In the genomic region with DNA sequence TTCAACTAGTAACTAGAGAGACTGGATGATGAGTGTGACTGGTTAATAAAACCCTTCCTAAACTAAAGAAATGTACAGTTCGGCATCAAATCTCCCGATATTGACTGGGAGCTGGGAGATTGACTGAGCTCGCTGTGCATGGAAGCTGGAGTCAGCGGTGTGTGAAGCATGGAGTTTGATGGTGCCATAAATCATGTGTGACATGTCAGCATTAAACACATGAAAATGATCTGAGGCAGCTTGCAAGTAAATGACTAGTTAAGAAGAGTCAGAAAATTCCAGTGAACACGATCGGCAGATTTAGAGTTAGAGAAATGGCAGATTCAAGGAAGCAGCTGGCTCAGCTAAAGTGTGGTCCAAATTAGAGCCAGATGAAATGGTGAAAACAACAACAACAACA, we compare ENCODE assay signal across 23 mouse cellular contexts.
DNase-seq lines count a peak whose midpoint lies in the region; ATAC-seq lines count a peak whose summit lies in the region.
"Had no signal": no experiment of that assay in that cellular context is flagged by ENCODE, and none has a peak within 500 bp of the region (broad histone marks: within the 10 kb centered on the region; RNA-seq: fewer than 3 reads in every experiment).

No protein-coding gene starts in this region.

- no peaks in the 10 kb centered on the region for H3K9me3 ChIP-seq in hindbrain, embryonic 11.5 days (ENCODE audit: control insufficient read depth, low read length)
- no peaks in the 10 kb centered on the region for H3K9me3 ChIP-seq in hindbrain, embryonic 12.5 days (replicated peaks)
- H3K9me3 ChIP-seq: forebrain, embryonic 15.5 days; limb, embryonic 12.5 days; midbrain, embryonic 10.5 days had no signal

- DNase-seq in hindbrain, embryonic 11.5 days (ENCODE audit: low spot score): peak; percentile 13
- peak; percentile 10 for DNase-seq in kidney, postnatal 14 days
- no peak for DNase-seq in kidney, postnatal 10 days
- DNase-seq in embryo, embryonic 11.5 days (ENCODE audit: low read depth, low spot score): peak; percentile 20
- DNase-seq in left cerebral cortex, adult 8-10 months (ENCODE audit: low spot score in 2 of 2): no peak
- DNase-seq in gastrocnemius, adult 18-20 months (ENCODE audit: low spot score): no peak
- DNase-seq: adrenal gland, postnatal 36 days; cerebellum, adult 11 months; cerebellum, adult 9-11 months; gastrocnemius, postnatal 14 days; heart, adult 2 months; liver, postnatal 0 days; retina, postnatal 1 day; right cerebral cortex, postnatal 25 days; spleen, adult 18-20 months had no signal

- no peak overlapping the region for H3K4me2 ChIP-seq in hindbrain, embryonic 11.5 days (replicated peaks; ENCODE audit: low read depth, low read length)
- H3K4me2 ChIP-seq in hindbrain, embryonic 12.5 days (replicated peaks): no peak overlapping the region
- H3K4me2 ChIP-seq: forebrain, embryonic 15.5 days; limb, embryonic 12.5 days; liver, embryonic 11.5 days had no signal

- ATAC-seq in hindbrain, embryonic 11.5 days (ENCODE audit: low FRiP score): no peak
- no peak for ATAC-seq in hindbrain, embryonic 12.5 days (ENCODE audit: low FRiP score)
- ATAC-seq: forebrain, embryonic 15.5 days; liver, postnatal 0 days; lung, postnatal 0 days; Patski had no signal

- H3K36me3 ChIP-seq in hindbrain, embryonic 11.5 days (ENCODE audit: control insufficient read depth, insufficient read depth, low read length): no peaks in the 10 kb centered on the region
- no peaks in the 10 kb centered on the region for H3K36me3 ChIP-seq in hindbrain, embryonic 12.5 days
- H3K36me3 ChIP-seq: forebrain, embryonic 15.5 days; limb, embryonic 12.5 days; midbrain, embryonic 10.5 days had no signal

- no peak overlapping the region for H3K9ac ChIP-seq in hindbrain, embryonic 11.5 days (ENCODE audit: low read depth, low read length)
- no peak overlapping the region for H3K9ac ChIP-seq in hindbrain, embryonic 12.5 days
- H3K9ac ChIP-seq: forebrain, embryonic 15.5 days; limb, embryonic 12.5 days; liver, postnatal 0 days had no signal

- H3K4me1 ChIP-seq in hindbrain, embryonic 11.5 days (replicated peaks; ENCODE audit: control insufficient read depth, insufficient read depth, low read length): no peaks in the 10 kb centered on the region
- H3K4me1 ChIP-seq in hindbrain, embryonic 12.5 days: no peaks in the 10 kb centered on the region
- H3K4me1 ChIP-seq: forebrain, embryonic 15.5 days; midbrain, embryonic 10.5 days had no signal

- 77% methylated on average over 6 of the region's 6 CpGs for WGBS in hindbrain, embryonic 11.5 days
- WGBS in hindbrain, embryonic 12.5 days: 69% methylated on average over 6 of the region's 6 CpGs

- no peak overlapping the region for H3K27ac ChIP-seq in hindbrain, embryonic 11.5 days (ENCODE audit: low read depth, low read length)
- H3K27ac ChIP-seq in hindbrain, embryonic 12.5 days: no peak overlapping the region
- H3K27ac ChIP-seq: forebrain, embryonic 15.5 days; heart, adult 2 months; limb, embryonic 12.5 days; macrophage; midbrain, embryonic 10.5 days had no signal

- H3K27me3 ChIP-seq in hindbrain, embryonic 11.5 days (ENCODE audit: control insufficient read depth, insufficient read depth, low read length): no peaks in the 10 kb centered on the region
- no peaks in the 10 kb centered on the region for H3K27me3 ChIP-seq in hindbrain, embryonic 12.5 days
- H3K27me3 ChIP-seq: forebrain, embryonic 15.5 days; limb, embryonic 12.5 days; Patski had no signal

- H3K4me3 ChIP-seq in hindbrain, embryonic 11.5 days (ENCODE audit: low read depth, low read length): no peak overlapping the region
- H3K4me3 ChIP-seq in hindbrain, embryonic 12.5 days: no peak overlapping the region
- H3K4me3 ChIP-seq: forebrain, embryonic 15.5 days; heart, adult 2 months; limb, embryonic 12.5 days; midbrain, embryonic 10.5 days had no signal

Comparison
In these comparisons a context has a peak if more than half of its experiments do, and no peak if none do; other contexts are left out.
1. DNase-seq: peak in hindbrain, embryonic 11.5 days (single experiment), kidney, postnatal 14 days (single experiment) and embryo, embryonic 11.5 days (single experiment); none in kidney, postnatal 10 days (single experiment), left cerebral cortex, adult 8-10 months (0 of 2) and gastrocnemius, adult 18-20 months (single experiment).